Mouse (Mus musculus): Measurements from ENCODE around the gene Myo1h.

Gene Myo1h

GRCm38 (mm10) chr5:114359586-114359985, 70.6 kb downstream of the Myo1h start:
- no peak for DNase-seq (ENCODE audit: low read depth)

DNA sequence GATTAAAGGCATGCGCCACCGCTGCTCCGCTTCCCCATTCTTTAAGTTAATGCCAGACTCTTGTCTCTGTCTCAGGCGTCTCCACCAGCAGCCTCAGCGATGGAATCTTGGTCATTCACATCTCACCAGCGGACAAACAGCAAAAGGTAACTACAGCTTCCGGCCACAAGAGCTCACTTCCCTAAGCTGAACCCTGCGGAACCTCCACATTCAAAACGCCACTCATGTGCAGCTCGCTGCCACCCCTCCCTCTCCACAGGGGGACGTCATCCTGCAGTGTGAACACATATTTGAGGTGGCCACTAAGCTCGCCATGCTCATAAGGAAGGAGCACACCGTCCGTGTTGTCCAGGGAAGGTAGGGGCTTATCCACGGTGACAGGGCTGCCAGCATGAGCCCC, 72.0 kb downstream of the Myo1h start:
- DNase-seq (ENCODE audit: low read depth) = no peak

DNA sequence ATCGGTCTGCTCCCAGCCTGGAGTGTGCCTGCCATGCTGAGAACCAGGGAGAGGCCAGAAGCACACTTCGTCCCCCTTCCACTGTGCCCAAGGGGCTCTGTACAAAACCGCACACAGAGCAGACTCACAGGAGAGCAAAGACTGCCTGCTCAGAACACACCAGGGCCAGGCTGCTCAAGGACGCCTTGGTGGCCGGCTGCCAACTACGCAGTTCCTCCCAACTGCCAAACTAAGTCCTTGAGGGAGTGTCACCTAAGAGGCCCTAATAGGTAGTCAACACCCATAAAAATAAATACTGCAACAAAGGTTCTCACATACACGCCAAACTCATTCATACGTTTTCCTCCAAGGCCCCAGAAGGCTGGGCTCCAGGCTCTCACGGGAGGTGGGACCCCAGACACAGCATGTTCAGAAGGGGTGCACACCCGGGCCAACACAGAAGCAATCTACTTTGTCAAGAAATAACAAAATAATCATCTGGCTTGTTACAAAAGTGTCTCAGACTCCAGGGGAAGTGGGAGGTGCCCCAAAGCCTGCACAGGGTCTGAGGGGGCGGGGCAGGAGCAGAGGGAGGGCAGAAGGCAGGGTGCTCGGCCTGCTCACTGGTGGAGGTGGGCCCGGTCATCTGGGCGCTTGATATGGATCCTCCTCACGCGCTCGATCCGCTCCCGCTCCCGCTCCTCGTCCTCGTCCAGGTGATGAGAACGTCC, 76.2 kb downstream of the Myo1h start:
- no peak for DNase-seq (ENCODE audit: low read depth)

GRCm38 (mm10) chr5:114368121-114368520, 79.2 kb downstream of the Myo1h start:
- DNase-seq (ENCODE audit: low read depth) = no peak

- DNase-seq (ENCODE audit: low read depth) = no peak
Measured at GRCm38 (mm10) chr5:114368803-114369496, 80.0 kb downstream of the Myo1h start.

DNA sequence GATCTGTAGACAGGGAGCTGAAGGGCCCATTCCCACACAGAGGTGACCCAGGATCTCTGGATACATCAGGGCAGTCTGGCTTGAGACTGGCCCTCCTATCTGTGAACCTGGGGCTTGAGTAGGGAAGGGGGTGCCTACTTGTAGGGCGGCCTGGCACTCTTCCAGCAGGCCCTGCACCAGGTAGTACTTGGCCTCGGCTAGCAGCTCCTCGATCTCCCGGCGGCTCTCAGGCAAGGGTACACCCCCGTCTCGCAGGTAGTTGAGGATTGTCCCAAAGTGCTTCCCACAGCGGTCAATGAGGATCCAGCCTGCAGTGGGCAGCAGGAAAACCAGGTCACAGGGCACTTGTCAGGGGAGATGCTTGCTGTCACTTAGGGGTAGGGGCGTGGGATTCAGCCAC, 81.0 kb downstream of the Myo1h start:
- no peak for DNase-seq (ENCODE audit: low read depth)

DNA sequence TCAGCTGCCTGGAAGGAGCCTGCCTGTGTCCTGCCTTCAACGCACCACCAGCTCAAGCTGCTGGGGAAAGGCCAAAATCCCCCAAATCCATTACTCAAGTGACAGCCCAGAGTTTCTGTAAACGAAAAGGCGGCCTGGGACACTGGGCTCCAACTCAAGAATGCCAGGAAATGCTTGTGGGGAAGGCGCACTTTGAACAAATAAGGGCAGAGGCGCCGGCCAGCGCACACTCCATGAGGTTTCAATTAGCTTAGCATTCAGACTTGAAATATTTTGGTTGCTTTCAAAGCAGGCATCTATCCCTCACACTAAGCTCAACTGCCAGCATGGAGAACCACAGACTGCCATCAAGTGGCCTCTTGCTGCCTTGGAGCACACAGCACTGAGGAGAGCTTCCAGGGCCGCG, 81.4 kb downstream of the Myo1h start:
- no peak for DNase-seq (ENCODE audit: low read depth)

DNA sequence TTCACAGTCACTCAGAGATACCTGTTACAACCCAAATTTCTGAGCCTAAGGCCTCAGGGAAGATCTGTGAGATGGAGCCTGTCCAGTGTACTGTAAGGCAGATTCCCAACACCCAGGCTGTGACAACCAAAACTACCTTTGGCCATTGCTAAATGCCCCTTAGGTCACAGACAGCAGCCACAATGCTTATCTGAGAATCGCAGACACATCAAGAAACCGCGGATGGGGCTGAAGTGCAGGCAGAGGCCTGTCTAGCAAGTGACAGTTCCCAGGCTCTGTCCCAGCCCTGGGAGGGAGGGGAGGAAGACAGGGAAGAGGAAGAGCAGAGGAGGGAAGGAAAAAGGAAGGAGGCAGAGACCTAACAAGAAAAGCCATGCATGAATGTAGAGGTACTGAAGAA, 82.4 kb downstream of the Myo1h start:
- no peak for DNase-seq (ENCODE audit: low read depth)

GRCm38 (mm10) chr5:114371731-114372473, 82.9 kb downstream of the Myo1h start:
- no peak for DNase-seq (ENCODE audit: low read depth)

GRCm38 (mm10) chr5:114372565-114372964, 83.6 kb downstream of the Myo1h start:
- DNase-seq (ENCODE audit: low read depth) = no peak

DNA sequence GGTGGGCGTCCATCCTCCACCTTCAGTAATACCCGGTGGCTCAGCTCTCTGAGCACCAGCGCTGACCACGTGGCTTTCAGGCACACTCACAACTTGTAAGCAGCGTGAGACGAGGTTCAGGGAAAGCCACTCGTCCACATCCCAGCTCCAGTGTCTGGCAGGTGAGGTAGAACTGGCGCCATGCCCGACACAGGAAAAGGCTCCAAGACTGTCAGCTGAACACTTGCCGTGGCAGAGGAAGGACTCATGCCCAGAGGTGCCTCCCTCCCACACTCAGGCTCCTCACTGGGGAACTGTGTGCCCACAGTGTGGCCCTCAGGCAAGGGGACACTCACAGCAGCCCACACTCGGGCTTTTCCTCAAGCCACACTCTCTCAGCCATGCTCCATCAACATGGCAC, 84.2 kb downstream of the Myo1h start:
- no peak for DNase-seq (ENCODE audit: low read depth)

DNA sequence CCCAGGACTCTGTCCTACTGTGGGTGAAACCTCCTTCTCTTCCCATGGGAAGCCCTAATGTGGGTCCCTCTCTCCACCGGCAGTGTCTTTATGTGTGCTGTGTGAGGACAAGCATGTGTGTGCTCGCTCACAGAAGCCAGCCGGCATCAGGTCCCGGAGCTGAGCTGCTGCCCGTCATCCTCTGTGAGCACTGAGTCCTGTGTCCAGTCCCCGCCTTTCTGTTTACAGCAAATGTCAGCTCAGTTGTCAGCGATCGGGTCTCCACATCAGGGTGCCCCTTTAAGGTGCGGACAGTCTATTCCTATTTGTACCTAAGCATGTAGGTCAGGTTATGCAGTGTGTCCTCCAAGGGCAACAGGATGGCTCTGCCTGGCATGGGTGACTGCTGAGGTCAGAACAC, 84.6 kb downstream of the Myo1h start:
- DNase-seq (ENCODE audit: low read depth) = no peak

DNA sequence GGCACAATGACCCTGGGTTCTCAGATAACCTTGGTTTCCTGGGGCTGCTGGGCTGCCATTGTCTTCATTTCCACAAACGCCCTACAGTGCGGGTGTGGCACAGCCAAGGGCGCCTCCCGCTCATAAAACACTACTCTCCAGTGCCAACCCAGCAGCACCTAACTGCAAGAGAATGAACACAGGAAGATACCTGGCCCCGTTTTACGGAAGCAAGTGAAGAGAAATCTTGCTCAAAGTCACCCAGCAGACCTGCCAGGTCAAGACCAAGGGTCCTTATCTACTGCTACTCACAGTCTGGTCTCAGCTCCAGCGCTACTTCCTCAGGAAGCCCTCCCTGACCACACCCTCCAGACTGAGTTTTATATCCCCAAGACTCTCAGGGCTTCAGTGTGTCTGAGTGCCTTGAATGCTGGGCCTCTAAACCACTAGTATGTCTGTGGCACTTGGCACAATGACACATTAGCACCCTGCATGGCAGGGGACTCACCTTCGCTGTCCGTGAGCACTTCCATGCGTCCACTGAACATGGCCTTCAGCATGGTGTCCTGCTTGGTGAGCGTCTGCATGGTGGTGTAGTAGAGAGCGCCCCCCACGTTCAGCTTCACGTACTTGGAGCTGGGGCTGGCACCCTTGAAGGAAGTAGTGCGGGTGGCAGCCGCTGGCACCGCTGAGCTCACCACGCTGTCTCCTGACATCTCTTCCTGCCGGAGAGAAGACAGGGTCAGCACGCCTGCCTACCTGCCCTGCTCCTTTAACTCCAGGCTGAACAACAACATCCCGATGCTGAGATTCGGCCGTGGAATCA, 85.6 kb downstream of the Myo1h start:
- peak; percentile 21 for DNase-seq (ENCODE audit: low read depth)

DNA sequence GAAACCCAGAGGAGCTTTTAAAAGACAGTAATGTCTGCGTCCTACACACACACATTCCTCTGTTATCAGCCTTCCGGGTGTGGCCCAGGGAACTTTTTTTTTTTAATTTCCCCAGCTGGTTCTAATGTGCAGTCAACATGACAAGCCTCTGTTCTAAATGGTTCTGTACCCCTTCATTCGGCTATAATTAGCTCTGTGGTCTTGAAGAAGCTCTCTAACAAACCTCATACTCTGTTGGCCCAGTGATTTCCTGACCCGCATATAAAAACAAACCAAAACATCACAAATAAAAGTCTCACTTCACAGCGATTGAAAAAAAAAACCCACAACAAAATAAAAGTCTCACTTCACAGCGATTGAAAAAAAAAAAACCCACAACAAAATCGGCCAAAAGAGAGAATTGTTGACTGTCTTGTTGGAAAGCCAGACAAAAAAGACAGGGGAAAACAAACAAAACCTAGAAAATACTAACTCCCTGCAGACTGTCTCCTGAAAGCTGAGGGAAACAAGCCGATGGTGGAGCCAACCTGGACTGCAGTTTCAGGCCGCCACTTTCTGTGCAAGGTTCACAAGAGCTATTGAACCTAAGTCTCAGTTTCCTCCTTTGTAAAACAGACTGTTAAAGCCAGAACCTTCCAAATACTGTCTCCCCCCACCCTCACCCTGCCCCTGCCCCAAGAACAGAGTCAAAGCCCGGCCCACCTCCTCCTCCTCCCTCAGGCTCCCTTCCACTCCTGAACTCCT, 89.4 kb downstream of the Myo1h start:
- peak; percentile 83 for DNase-seq (ENCODE audit: low read depth)

GRCm38 (mm10) chr5:114378936-114379335, 90.0 kb downstream of the Myo1h start:
- peak; percentile 43 for DNase-seq (ENCODE audit: low read depth)

DNA sequence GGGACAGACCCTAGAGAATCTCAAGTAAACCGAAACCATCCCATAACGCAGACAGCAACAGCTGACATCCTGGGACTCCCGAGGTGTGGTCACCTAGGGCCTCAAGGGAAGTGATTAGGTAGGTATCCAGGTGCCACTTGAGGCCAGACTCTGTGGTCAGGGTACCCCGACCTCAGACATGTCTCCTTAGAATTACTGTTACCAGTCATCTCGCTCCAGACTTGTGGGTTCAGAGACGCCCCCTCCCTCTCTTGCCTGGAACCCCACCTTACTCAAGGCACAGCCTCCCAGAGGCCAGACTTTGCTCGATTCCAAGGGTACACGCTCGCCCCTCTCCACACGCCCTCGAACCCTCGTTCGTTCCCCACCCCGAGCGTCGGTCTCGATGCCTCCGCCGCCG, 90.8 kb downstream of the Myo1h start:
- DNase-seq (ENCODE audit: low read depth) = peak; percentile 69

DNA sequence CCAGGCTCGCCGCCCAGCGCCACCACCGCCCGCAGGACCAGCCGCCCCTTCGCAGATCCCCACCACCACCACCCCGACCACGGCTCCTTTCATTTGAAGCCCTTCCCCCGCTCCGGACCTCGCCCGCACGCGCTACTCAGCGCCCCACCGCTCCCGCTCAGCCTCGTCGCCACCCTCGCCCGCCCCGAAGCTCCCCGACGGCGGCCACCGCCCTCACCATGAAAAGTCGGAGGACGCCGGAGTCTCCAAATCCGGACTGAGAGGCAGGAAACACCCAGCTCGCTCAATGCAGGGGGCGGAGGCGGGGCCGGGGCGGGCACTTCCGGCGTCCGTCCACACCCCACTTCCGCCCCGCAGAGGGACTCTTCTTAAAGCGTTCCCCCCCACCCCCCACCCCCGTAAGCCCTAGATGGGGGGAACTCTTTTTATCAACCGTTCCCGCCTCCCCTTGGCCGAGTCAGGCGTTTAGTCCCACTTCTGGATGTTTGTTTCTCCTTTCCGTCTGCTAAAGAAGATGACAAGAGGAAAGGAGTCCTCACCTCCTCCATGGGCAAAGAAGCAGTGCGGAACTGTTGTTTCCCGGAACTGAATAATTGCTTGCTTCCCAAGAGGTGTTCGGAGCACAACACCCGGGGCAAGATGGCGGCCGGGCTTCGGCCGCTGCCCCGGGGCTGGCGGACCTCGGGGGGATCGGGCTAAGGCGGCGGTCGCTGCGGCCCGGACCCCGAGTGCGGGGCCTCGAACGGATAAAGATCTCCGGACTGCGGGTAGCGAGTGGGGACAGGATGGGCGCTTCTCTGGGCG, 91.4 kb downstream of the Myo1h start, which contains the start of the genes Kctd10 and Ube3b:
Gene Kctd10 (minus strand): TSS at position 300 of the 804 bp plus-strand sequence.
Gene Ube3b (plus strand): TSS at position 399 of the 804 bp plus-strand sequence.
- peak; percentile 97 for DNase-seq (ENCODE audit: low read depth)

- DNase-seq (ENCODE audit: low read depth) = no peak
Measured at GRCm38 (mm10) chr5:114381013-114381351, 92.0 kb downstream of the Myo1h start.

GRCm38 (mm10) chr5:114383184-114383904, 94.4 kb downstream of the Myo1h start:
- DNase-seq (ENCODE audit: low read depth) = peak; percentile 83

DNA sequence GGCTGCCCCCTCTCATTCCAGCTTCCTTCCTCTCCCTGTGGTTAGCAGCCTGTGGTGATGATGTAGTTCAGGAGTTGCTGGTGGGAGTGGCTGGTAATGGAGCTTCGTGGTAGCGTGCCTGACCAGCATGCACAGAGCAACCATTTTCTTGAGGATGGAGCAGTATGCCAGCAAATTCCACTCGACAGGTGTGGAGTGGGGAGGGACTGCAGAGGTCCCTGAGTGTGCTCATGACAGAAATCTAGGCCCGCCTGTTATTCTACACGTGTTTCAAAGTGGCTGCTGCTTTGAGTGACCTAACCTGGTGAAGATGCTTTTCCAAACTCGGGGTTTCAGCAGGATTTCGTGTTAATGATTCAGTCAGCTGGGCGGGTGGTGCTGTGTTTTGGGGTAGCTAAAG, 95.5 kb downstream of the Myo1h start:
- no peak for DNase-seq (ENCODE audit: low read depth)
